Mouse (Mus musculus) hindbrain, embryonic 13.5 days (tissue): ENCODE data around the gene Rinl. TPM values are rescaled to one million over a fixed set of nuclear protein-coding genes. Genes with fewer than 3 reads are reported as not detected.

Experiments
- ATAC-seq: fragments of 200-750 bp; cut with Nextera tagmentation; 2 replicates; pipeline ENCODE4 v1.8.0; 2017; ENCODE audit warnings: moderate TSS enrichment; ENCODE audit not compliant: low FRiP score
- H3K27ac ChIP-seq: fragments of 300-500 bp; sonication (generic); 2 replicates; pipeline ENCODE4 v1.5.1; 2015; ENCODE audit warnings: inconsistent platforms, mild to moderate bottlenecking, moderate library complexity
- H3K27me3 ChIP-seq: fragments of 300-500 bp; sonication (generic); 2 replicates; pipeline ENCODE4 v1.6.1; 2015; ENCODE audit warnings: mild to moderate bottlenecking, inconsistent platforms
- H3K36me3 ChIP-seq: fragments of 300-500 bp; sonication (generic); 2 replicates; pipeline ENCODE4 v1.6.1; 2015; ENCODE audit warnings: mild to moderate bottlenecking, inconsistent platforms
- H3K4me1 ChIP-seq: fragments of 300-500 bp; sonication (generic); replicated peaks from 2 replicates; pipeline ENCODE4 v1.6.1; 2015; ENCODE audit warnings: inconsistent platforms
- H3K4me2 ChIP-seq: fragments of 300-500 bp; sonication (generic); 2 replicates; pipeline ENCODE4 v1.6.1; 2015; ENCODE audit warnings: inconsistent platforms, mild to moderate bottlenecking, moderate library complexity
- H3K4me3 ChIP-seq: fragments of 300-500 bp; sonication (generic); 2 replicates; pipeline ENCODE4 v1.5.1; 2015; ENCODE audit warnings: mild to moderate bottlenecking, inconsistent platforms
- H3K9ac ChIP-seq: fragments of 300-500 bp; sonication (generic); 2 replicates; pipeline ENCODE4 v1.6.1; 2015; ENCODE audit warnings: mild to moderate bottlenecking, inconsistent platforms
- H3K9me3 ChIP-seq: fragments of 300-500 bp; sonication (generic); 2 replicates; pipeline ENCODE4 v1.6.1; 2016; ENCODE audit warnings: inconsistent platforms
- WGBS: fragments of 180-500 bp; shearing (Covaris S2); methylation state at CpG from one replicate; pipeline ENCODE4 v1.1.7; 2015; 5-methylcytosine and 5-hydroxymethylcytosine counted together
- polyA plus RNA-seq: library from polyadenylated mRNA; unstranded; fragments of >200 nt; fragmentation: Nextera tagmentation; extraction: Ambion mirVana; gene quantifications from 2 replicates; pipeline ENCODE4 v1.2.1, GENCODE M21; 2015

The Rinl gene
- 2.7 and 2.8 TPM in 2 replicates for polyA plus RNA-seq

- no peak within 1 kb of the TSS for H3K4me2 ChIP-seq
- H3K9me3 ChIP-seq, result no peaks in the 10 kb centered on the region
- WGBS, result 72% methylated on average over 5 of the region's 5 CpGs
- H3K36me3 ChIP-seq, result peaks cover 50% of the 10 kb centered on the region
- H3K9ac ChIP-seq, result no peak within 1 kb of the TSS
- H3K4me1 ChIP-seq, result no peaks in the 10 kb centered on the region
- no peaks in the 10 kb centered on the region for H3K27me3 ChIP-seq
- H3K27ac ChIP-seq, result no peak within 1 kb of the TSS
- H3K4me3 ChIP-seq, result no peak within 1 kb of the TSS
- ATAC-seq, result no peak
These were observed at the start of gene Rinl for GRCm38 (mm10) chr7:28788307-28789195. Gene Rinl, plus strand, starts transcription at chr7:28788969.

GRCm38 (mm10) chr7:28739829-28740228 is 48.9 kb upstream of the Rinl start:
- Histone ChIP-seq H3K9me3 (no peaks in the 10 kb centered on the region), H3K36me3 (peaks cover 38% of the 10 kb centered on the region), H3K9ac (no peak overlapping the region), H3K4me2 (no peak overlapping the region), H3K4me3 (no peak overlapping the region), H3K4me1 (peaks cover 15% of the 10 kb centered on the region), H3K27me3 (no peaks in the 10 kb centered on the region), H3K27ac (no peak overlapping the region)
- 95% methylated on average over 21 of the region's 21 CpGs for WGBS
- no peak for ATAC-seq

GRCm38 (mm10) chr7:28740949-28741348 is 47.8 kb upstream of the Rinl start:
- H3K27ac ChIP-seq, result peak overlapping the region; percentile 80
- no peak for ATAC-seq
- H3K4me3 ChIP-seq, result peak overlapping the region; percentile 68
- no peaks in the 10 kb centered on the region for H3K9me3 ChIP-seq
- peak overlapping the region; percentile 91 for H3K9ac ChIP-seq
- H3K4me1 ChIP-seq, result peaks cover 15% of the 10 kb centered on the region
- peak overlapping the region; percentile 93 for H3K4me2 ChIP-seq
- no peaks in the 10 kb centered on the region for H3K27me3 ChIP-seq
- whole genome bisulfite sequencing, result 40% methylated on average over 9 of the region's 9 CpGs
- H3K36me3 ChIP-seq, result peaks cover 48% of the 10 kb centered on the region

- WGBS, result under 1% methylated on average over 13 of the region's 13 CpGs
These were observed 47.4 kb upstream of the Rinl start for GRCm38 (mm10) chr7:28741368-28741708.

DNA sequence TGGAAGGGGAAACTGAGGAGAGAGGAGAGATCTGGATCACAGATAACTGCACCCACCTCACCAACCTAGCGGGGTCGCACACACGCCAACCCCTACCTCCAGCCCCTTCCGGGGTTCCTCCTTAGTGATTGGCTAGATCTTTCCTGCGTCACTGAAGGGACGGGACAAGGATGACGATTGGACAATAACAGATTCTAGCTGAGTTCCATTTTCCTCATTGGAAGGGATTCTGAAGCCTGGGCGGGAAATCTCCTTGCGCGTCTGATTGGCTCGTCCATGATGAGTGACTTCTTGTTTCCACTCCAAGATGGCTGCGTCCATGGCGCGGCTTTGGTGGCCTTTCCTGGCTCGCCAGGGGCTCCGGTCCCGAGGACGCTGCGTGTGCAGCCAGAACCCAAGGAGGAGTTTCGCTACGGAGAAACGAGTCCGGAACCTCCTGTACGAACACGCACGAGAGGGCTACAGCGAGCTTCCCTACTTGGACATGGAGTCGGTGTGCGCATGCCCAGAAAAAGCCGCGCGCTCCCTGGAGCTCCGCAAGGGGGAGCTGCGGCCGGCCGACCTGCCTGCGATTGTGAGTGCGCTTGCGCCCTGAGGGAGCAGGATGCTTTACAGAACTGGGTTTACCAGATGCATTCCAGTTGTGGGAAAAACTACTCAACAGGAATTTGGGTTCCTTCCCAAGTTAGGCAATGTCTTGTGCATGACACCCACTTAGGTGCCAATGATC is 46.9 kb upstream of the Rinl start, which contains the start of the genes Mrps12 and Sars2:
Mrps12 (minus strand) TSS at position 112 of the 730 bp plus-strand sequence.
Sars2 (plus strand) TSS at position 284 of the 730 bp plus-strand sequence.
- under 1% methylated on average over 39 of the region's 39 CpGs for WGBS
- H3K9me3 ChIP-seq, result no peaks in the 10 kb centered on the region
- H3K4me1 ChIP-seq, result peaks cover 15% of the 10 kb centered on the region
- H3K27ac ChIP-seq, result peak within 1 kb of the TSS; percentile 87
- peak within 1 kb of the TSS; percentile 91 for H3K9ac ChIP-seq
- no peaks in the 10 kb centered on the region for H3K27me3 ChIP-seq
- peak; percentile 99 for ATAC-seq
- H3K4me2 ChIP-seq, result peak within 1 kb of the TSS; percentile 93
- H3K4me3 ChIP-seq, result peak within 1 kb of the TSS; percentile 68
- H3K36me3 ChIP-seq, result peaks cover 47% of the 10 kb centered on the region

More at GRCm38 (mm10) chr7:28741368-28741708, 47.4 kb upstream of the Rinl start:
- peak overlapping the region; percentile 91 for H3K9ac ChIP-seq
- peak overlapping the region; percentile 93 for H3K4me2 ChIP-seq
- peaks cover 15% of the 10 kb centered on the region for H3K4me1 ChIP-seq
- H3K27me3 ChIP-seq, result no peaks in the 10 kb centered on the region
- peak overlapping the region; percentile 80 for H3K27ac ChIP-seq
- peak; percentile 34 for ATAC-seq
- peaks cover 50% of the 10 kb centered on the region for H3K36me3 ChIP-seq
- H3K4me3 ChIP-seq, result peak overlapping the region; percentile 68
- no peaks in the 10 kb centered on the region for H3K9me3 ChIP-seq

DNA sequence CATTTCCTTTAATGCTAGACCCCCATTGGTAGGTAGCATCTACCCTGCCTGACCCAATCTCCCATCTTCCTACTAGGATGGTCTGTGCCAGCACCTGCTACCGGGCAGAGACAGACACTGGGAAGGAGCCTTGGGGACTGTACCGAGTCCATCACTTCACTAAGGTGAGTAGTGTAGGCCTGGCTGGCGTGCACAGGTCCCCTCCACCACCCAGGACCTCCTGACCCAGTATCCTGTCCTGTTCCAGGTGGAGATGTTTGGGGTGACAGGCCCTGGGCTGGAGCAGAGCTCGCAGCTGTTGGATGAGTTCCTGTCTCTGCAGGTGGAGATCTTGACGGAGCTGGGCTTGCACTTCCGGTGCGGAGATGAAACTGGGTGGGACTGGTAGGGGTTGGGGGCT is 38.8 kb upstream of the Rinl start:
- H3K4me3 ChIP-seq, result no peak overlapping the region
- H3K36me3 ChIP-seq, result peaks cover 49% of the 10 kb centered on the region
- H3K4me2 ChIP-seq, result no peak overlapping the region
- H3K27ac ChIP-seq, result no peak overlapping the region
- no peaks in the 10 kb centered on the region for H3K9me3 ChIP-seq
- no peaks in the 10 kb centered on the region for H3K27me3 ChIP-seq
- no peaks in the 10 kb centered on the region; the same call in 1 of the 2 replicates for H3K4me1 ChIP-seq
- H3K9ac ChIP-seq, result no peak overlapping the region
- WGBS, result over 99% methylated on average over 7 of the region's 7 CpGs
- ATAC-seq, result no peak

DNA sequence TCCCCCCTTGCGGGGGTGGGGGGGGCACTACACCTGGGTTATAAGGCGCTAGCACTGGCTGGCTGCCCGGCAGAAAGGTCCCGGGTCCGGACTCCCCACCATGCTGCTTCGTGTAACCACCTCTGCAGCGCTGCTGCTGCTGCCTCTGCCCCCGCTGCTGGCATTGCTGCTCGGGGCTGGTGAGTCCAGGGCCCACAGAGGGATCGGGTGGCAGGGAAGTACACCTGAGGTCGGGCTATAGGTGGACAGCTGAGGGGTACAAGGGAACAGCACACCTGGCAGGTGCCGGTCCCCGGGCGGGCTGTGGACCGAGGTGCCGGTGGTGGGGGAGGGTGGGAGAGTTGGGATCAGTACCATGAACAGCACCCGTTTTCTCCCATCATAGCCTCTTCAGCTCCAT is 32.7 kb upstream of the Rinl start, which contains the start of gene Ccer2:
Ccer2 (plus strand) TSS at position 96 of the 400 bp plus-strand sequence.
- Histone ChIP-seq H3K27ac (no peak within 1 kb of the TSS), H3K9me3 (no peaks in the 10 kb centered on the region), H3K9ac (peak within 1 kb of the TSS; percentile 47; the same call in 1 of the 2 replicates), H3K27me3 (peaks cover 25% of the 10 kb centered on the region), H3K36me3 (peaks cover 52% of the 10 kb centered on the region), H3K4me3 (peak within 1 kb of the TSS; percentile 17), H3K4me2 (peak within 1 kb of the TSS; percentile 47), H3K4me1 (peaks cover 7% of the 10 kb centered on the region)
- 1% methylated on average over 17 of the region's 17 CpGs for WGBS
- peak; percentile 35; the same call in 1 of the 2 replicates for ATAC-seq

GRCm38 (mm10) chr7:28758623-28759022 is 30.1 kb upstream of the Rinl start:
- Histone ChIP-seq H3K27me3 (peaks cover 25% of the 10 kb centered on the region), H3K27ac (no peak overlapping the region), H3K4me3 (no peak overlapping the region), H3K4me1 (peaks cover 7% of the 10 kb centered on the region), H3K36me3 (peaks cover 59% of the 10 kb centered on the region), H3K4me2 (no peak overlapping the region), H3K9ac (no peak overlapping the region), H3K9me3 (no peaks in the 10 kb centered on the region)
- ATAC-seq, result no peak
- 85% methylated on average over 13 of the region's 13 CpGs for WGBS

GRCm38 (mm10) chr7:28761907-28762306 is 26.9 kb upstream of the Rinl start:
- no peak for ATAC-seq
- 90% methylated on average over 9 of the region's 9 CpGs for WGBS
- H3K36me3 ChIP-seq, result peaks cover 57% of the 10 kb centered on the region

GRCm38 (mm10) chr7:28765211-28765610 is 23.6 kb upstream of the Rinl start:
- 90% methylated on average over 6 of the region's 6 CpGs for WGBS
- Histone ChIP-seq H3K9me3 (no peaks in the 10 kb centered on the region), H3K36me3 (peaks cover 30% of the 10 kb centered on the region), H3K4me1 (peaks cover 37% of the 10 kb centered on the region), H3K4me2 (peak overlapping the region; percentile 66), H3K4me3 (peak overlapping the region; percentile 69), H3K9ac (peak overlapping the region; percentile 78), H3K27me3 (no peaks in the 10 kb centered on the region), H3K27ac (no peak overlapping the region)
- no peak for ATAC-seq

More at GRCm38 (mm10) chr7:28761907-28762306, 26.9 kb upstream of the Rinl start:
- Histone ChIP-seq H3K9ac (no peak overlapping the region), H3K4me3 (no peak overlapping the region), H3K4me2 (no peak overlapping the region), H3K27ac (no peak overlapping the region), H3K4me1 (peaks cover 15% of the 10 kb centered on the region), H3K27me3 (peaks cover 8% of the 10 kb centered on the region; the same call in 1 of the 2 replicates), H3K9me3 (no peaks in the 10 kb centered on the region)

- H3K36me3 ChIP-seq, result peaks cover 19% of the 10 kb centered on the region
- H3K9me3 ChIP-seq, result no peaks in the 10 kb centered on the region
- H3K9ac ChIP-seq, result peak within 1 kb of the TSS; percentile 78
- peak within 1 kb of the TSS; percentile 69 for H3K4me3 ChIP-seq
- peaks cover 37% of the 10 kb centered on the region for H3K4me1 ChIP-seq
- no peaks in the 10 kb centered on the region for H3K27me3 ChIP-seq
- H3K4me2 ChIP-seq, result peak within 1 kb of the TSS; percentile 67
- ATAC-seq, result peak; percentile 99
- H3K27ac ChIP-seq, result 0 out of 2 replicates have a peak within 1 kb of the TSS, but pooled peaks have one; percentile 24
- under 1% methylated on average over 45 of the region's 45 CpGs for WGBS
These were observed 22.4 kb upstream of the Rinl start, which contains the start of gene Sirt2 for GRCm38 (mm10) chr7:28766173-28766879. Gene Sirt2, plus strand, starts transcription at chr7:28766735.
